Mouse (Mus musculus): ENCODE results near the gene Ccdc125.

DNA sequence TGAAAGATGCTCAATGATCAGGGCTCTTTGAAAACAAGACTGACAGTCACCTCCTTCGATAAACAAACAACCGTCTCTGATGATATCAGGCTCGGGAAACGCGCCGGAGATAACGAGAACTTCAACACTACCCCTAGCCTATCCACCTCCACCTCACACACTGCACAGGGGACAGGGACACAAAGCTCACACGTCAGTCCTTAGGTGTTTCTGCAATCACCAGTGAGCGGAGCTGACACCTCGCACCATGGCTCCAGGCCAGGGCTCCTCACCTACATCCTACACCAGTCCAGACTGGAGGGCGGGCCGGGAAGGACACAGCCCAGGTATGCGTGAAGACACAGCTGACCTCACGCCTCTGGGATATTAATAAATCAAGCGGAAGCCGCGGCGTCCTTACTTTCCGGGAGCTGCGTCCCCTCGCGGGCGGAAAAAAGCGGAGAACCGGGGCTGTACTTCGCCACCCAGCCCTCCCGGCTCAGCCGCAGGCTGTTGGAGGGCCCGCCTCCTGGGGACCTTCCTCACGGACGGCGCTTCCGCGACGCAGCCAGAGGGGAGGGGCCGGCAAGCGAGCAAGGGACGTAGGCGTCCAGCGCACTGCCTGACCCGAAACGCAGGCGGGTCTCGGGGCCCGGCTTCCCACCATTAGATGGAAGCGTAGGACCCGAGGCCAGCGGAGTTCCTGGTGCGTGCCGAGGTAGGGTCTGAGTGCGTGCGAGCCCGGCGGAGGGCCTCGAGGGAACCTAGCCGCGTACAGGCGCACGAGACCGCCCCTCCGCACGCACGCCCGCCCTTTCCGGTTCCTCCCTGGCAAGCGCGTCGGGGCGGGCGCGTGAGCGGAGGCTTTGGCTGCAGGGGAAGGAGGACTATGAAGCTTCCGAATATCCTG is 18.7 kb upstream of the Ccdc125 start, which contains the start of the genes Ak6 and Rad17:
- TF ChIP-seq CTCF (conservative IDR thresholded peaks at IDR 0.05; ENCODE audit: insufficient read depth, insufficient read length, low read depth, low read length) (no peak), POLR2A (IDR thresholded peaks at IDR 0.05; ENCODE audit: low read depth, low read length) (no peak)
